Mouse (Mus musculus) hematopoietic multipotent progenitor cell, adult 10-12 weeks (in vitro differentiated cells): Measurements from ENCODE around the gene Cep104. TPM values are rescaled to one million over a fixed set of nuclear protein-coding genes. Genes with fewer than 3 reads are reported as not detected.

Experiments used
- polyA plus RNA-seq: library from polyadenylated mRNA; stranded (reverse); fragments of >175 nt; gene quantifications from 2 replicates; pipeline ENCODE4 v1.2.3, GENCODE M21; 2012; ENCODE audit warnings: low replicate concordance

Cep104 gene
- polyA plus RNA-seq = 4.5 and 7.3 TPM in 2 replicates

GRCm38 (mm10) chr4:153974431-153975291, at the start of gene Cep104, which contains the start of gene Dffb:
TSS of gene Cep104 (plus strand) at chr4:153975194.
TSS of gene Dffb (minus strand) at chr4:153975126.

GRCm38 (mm10) chr4:153956569-153957405, 18.2 kb upstream of the Cep104 start, which contains the start of gene A430005L14Rik:
TSS of gene A430005L14Rik (plus strand) at chr4:153957237.

GRCm38 (mm10) chr4:154011646-154012089, 36.7 kb downstream of the Cep104 start, which contains the start of gene Lrrc47:
TSS of gene Lrrc47 (plus strand) at chr4:154011731.

GRCm38 (mm10) chr4:154025641-154026440, 50.8 kb downstream of the Cep104 start, which contains the start of gene Smim1:
TSS of gene Smim1 (minus strand) at chr4:154026230.

GRCm38 (mm10) chr4:154042577-154042976, 67.6 kb downstream of the Cep104 start, which contains the start of gene Ccdc27:
TSS of gene Ccdc27 (minus strand) at chr4:154042677.

Other genes starting within 250 kb of the Cep104 start
- 65.8 and 74.3 TPM in 2 replicates for gene A430005L14Rik, start 18.0 kb upstream of the Cep104 start, polyA plus RNA-seq
- gene Dffb, start 68 bp upstream of the Cep104 start, polyA plus RNA-seq = 10.9 and 21.1 TPM in 2 replicates
- 66.7 and 124 TPM in 2 replicates for gene Lrrc47, start 36.5 kb downstream of the Cep104 start, polyA plus RNA-seq
- gene Smim1, start 51.0 kb downstream of the Cep104 start, polyA plus RNA-seq = 1.7 and 12.0 TPM in 2 replicates
- not detected in 2 replicates for gene Ccdc27, start 67.5 kb downstream of the Cep104 start, polyA plus RNA-seq
- gene Trp73, start 165.0 kb downstream of the Cep104 start, polyA plus RNA-seq = 0.43 and 1.4 TPM in 2 replicates
- 4.6 and 13.4 TPM in 2 replicates for gene Wrap73, start 167.2 kb downstream of the Cep104 start, polyA plus RNA-seq
- 159 and 235 TPM in 2 replicates for gene Tprgl, start 185.5 kb downstream of the Cep104 start, polyA plus RNA-seq
- 0.30 TPM in 1 of 2 replicates, not detected in the other for gene Megf6, start 195.5 kb downstream of the Cep104 start, polyA plus RNA-seq